Mouse (Mus musculus) monocyte, adult 5-6 weeks (primary cell): ENCODE measurements around the gene Endou. TPM values are rescaled to one million over a fixed set of nuclear protein-coding genes. Genes with fewer than 3 reads are reported as not detected.

ENCODE experiments used
- ATAC-seq: fragments of 153-309, 156-312 bp; replicated peaks from 2 replicates; pipeline ENCODE4 v1.8.0; 2017; ENCODE audit warnings: mild to moderate bottlenecking; ENCODE audit not compliant: low TSS enrichment, insufficient number of reproducible peaks, severe bottlenecking, poor library complexity, low FRiP score
- total RNA-seq: library from RNA; stranded (forward); fragments of 200-1000, 200-491, 200-594 nt; gene quantifications from 3 replicates; pipeline ENCODE4 v1.2.3, GENCODE M21; 2017

The Endou gene
- total RNA-seq, 1 experiment from 2014 or later: 1.6 TPM

DNA sequence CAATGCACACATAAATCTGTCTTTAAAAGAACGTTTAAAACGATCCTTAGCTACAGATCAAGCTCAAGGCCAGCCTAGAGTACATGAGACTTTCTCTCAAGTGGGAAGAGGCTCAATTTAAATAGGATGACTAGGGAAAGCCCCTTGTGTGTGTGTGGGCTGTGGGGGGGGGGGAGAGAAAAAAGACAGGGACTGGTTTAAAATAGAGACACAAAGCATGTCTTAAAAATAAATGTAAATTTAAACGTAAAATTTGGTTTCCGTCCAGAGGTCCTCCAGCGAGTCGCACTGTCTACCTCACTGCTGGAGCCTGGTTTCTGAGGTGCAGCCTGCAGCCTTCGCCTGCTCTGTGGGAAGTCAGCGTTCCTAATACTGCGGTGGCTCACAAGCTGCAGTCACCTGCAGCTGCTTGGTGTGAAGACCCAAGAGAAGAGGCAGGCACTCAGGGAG is 9.2 kb upstream of the Endou start:
- no peak for ATAC-seq

- no peak for ATAC-seq
These were observed 7.8 kb upstream of the Endou start for GRCm38 (mm10) chr15:97738923-97739322.

DNA sequence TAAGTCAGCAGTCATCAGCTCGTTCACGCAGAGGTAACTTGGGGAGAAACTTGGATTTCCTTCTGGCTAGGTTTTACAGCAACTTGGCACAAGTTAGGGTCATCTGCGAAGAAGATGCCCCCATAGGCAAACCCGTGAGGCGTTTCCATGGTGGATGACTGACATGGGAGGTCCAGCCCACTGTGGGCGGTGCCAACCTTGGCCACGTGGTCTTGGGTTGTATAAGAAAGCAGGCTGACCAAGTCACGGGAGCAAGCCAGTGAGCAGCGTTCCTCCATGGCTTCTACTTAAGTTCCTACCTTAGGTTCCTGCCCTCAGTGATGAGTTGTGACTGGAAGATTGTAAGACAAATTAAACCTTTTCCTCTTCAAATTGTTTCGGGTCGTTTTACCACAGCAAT is 849 bp upstream of the Endou start:
- no peak for ATAC-seq

GRCm38 (mm10) chr15:97730365-97730764 is 774 bp downstream of the Endou start:
- no peak for ATAC-seq

DNA sequence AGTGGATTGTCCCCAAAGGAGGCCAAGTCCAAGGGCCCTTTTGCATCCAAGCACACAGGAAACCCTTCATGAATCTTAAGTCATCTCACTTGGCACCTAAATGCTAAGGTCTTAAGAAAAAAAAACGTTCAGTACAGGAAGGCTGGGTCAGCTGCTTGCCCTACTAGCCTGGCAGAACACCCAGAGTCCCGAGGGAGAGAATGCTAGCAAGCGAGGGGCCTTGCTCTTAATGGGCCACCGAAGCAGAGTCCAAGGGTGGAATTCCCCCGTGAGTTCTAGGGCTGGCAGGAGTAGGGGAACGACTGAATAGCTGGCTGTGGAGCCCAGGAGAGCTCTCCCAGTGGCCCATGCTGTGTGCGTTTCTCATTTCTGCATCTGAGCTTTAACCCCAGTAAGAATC is 2.3 kb downstream of the Endou start:
- no peak for ATAC-seq

DNA sequence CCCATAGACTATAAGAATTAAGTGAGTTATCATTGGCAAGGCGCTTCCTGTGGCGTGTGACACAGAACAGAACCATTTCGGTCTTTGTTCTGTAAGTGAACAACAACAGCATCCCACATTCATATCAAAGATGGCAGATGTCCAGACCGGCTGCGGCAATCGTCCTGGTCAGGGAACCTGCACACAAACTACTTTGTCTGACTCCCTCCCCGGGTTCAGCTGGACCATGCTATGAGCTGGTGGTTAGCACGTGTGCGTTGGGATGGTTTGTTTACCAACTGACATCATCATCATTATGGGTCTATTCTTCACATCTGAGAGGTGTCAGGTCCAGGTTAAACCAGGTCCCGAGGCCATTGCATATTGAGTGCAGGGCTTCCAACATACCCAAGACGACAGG is 2.7 kb downstream of the Endou start:
- no peak for ATAC-seq

DNA sequence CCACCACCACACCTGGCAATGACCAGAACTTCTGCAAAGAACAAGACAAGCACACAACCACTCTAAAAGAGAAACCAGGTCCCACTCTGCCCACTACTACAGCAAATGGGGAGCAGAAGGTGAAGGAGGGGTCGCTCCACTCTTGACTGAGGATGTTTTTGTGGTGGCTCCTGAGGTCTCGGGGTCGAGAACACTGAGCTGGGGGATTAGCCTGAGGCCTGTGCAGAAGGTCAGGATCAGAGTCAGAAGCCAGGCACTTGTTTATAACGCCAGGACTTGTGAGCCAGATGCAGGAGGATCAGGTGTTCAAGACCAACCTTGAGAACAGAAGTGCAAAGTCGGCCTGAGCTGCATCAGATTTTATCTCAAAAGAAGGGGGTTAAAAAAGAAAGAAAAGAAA is 3.6 kb downstream of the Endou start:
- ATAC-seq: no peak

GRCm38 (mm10) chr15:97727048-97727447 is 4.1 kb downstream of the Endou start:
- no peak for ATAC-seq

DNA sequence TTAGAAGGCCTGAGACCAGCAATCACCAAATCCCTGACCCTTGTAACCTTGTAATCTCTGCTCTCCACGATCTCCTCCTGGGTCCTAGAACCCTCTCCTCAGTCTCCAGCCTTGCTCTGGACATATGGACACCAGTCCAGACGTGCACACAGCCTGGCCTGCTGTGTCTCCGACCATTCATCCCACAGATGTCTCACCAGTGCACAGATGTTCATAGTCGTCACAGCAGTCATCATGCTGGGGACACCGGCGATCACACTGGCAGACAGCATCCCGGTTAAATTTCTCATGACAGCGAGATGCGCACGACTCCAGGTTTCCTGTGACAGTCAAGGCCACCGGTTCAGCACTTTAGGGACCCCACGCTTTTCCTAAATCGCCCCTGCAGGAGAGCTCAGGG is 4.8 kb downstream of the Endou start:
- ATAC-seq: no peak

DNA sequence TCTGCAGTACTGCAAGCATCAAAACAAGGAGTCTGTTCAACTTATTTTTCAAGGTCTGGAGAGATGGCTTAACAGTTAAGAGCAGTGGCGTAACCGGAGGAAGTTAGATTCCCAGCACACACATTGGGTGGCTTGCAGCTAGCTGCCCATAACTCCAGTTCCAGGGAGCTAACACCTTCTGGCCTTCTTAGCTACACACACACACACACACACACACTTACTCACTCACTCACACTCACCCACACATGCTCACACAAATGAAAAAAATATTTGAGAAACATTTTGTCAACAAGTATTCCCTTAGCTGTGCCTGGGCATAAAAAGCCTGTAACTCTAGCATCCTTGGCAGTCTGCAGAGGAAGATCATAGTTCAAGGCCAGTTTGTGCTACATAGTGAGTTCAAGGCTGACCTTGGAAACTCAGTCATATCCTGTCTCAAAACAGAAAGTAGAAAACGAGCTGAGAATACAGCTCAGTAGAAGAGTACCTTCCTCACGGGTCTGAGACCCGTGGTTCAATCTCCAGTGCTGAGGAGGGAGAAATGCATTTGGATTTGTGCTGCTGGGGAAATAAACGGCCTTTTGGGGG is 5.8 kb downstream of the Endou start:
- no peak for ATAC-seq

DNA sequence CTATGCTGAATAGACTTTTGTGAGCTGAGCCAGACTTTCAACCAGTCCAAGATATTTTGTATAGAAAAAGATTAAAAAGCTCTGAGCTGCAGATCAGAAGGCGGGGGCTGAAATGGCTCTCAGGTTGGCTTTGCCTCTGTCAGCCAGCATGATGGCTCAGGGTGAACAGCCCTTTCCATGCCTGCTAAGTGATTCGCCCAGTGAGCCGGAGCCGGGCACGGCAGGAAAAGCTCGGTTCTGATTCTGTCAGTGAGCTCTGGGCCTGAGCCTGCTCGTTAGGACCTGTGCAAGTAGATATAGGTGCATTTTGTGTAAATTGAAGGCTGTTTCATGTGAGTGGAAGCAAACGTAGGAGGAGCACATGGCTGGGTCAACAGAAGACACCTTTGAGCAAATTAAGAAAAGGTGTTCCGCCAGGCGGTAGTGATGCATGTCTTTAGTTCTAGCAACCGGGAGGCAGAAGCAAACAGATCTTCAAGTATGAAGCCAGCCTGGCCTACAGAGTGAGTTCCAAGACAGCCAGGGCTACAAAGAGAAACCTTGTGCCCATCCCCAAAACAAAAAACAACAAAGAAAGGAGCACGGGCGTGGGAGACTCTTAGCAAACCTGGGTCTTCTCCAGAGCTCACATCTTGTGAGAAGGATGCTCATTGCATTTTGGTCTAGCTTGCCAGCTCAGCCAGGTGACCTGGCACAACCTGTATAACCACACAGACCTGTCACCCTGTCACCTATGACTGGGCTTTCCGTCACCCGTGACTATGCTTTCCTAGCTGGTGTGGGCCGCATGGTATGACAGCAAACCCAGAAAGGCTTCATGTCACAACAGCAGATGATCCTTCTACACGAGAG is 6.6 kb downstream of the Endou start:
- ATAC-seq: no peak

- no peak for ATAC-seq
These were observed 7.4 kb downstream of the Endou start for GRCm38 (mm10) chr15:97723536-97724345.

GRCm38 (mm10) chr15:97721008-97721701 is 10.0 kb downstream of the Endou start:
- ATAC-seq: no peak

GRCm38 (mm10) chr15:97720026-97720675 is 11.0 kb downstream of the Endou start:
- ATAC-seq: no peak

- no peak for ATAC-seq
These were observed 11.6 kb downstream of the Endou start for GRCm38 (mm10) chr15:97719494-97719893.

DNA sequence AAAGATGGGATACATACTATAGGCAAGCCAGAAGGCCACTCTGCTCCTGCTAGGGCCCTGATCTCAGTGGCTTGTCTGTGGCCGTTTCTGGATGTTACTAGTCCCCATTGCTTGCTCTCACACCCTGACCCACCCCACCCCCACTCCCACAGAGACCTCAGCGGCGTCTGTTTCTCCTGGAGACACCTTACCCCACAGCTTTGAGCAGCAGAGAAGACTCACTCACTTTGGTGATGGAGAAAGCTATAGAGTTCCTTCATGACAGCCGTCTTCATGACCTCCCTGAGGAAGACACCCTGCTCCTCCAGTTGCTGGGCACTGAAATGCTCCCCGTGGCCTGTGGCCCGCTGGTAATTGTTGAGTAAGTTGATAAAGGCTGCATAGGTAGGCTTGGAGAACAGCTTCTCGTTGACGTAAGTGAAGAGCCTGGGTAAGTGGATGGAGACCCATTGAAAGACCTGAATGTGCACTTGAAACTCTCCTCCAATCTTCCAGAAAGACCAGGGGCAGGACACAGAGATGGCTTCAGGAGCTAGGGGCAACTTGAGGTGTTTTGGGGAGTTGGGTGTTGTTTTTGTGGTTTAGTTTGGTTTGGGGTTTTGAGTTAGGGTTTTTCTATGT is 12.5 kb downstream of the Endou start:
- no peak for ATAC-seq

GRCm38 (mm10) chr15:97717861-97718534 is 13.1 kb downstream of the Endou start:
- peak; percentile 19; the same call in 1 of the 2 replicates for ATAC-seq

- no peak for ATAC-seq
These were observed 14.4 kb downstream of the Endou start for GRCm38 (mm10) chr15:97716782-97717181.
